ENCODE assay signal across 22 mouse cellular contexts in the genomic region with DNA sequence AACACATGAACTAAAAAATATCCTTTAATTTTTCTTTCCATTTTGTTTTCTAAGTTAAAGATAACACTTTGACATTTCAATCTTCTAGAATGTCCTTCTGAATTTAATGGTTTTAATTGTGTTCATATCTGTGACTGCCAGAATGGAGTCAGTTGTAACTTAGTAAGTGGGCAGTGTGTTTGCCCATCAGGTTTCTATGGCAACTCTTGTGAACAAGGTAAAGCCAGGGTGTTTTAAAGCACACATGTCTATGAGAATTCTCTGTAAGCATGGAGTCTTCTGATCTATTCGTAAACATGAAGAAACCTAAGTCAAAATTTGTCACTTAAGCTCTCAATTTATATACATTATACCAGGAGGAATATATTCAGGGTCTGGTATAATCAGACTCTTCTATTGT.
A peak's percentile ranks its signal among the peaks of the same experiment; 100 is the strongest.
DNase-seq lines count a peak whose midpoint lies in the region; ATAC-seq and TF ChIP-seq lines count a peak whose summit lies in the region.
"Had no signal": no experiment of that assay in that cellular context is flagged by ENCODE, and none has a peak within 500 bp of the region (broad histone marks: within the 10 kb centered on the region; RNA-seq: fewer than 3 reads in every experiment).

No protein-coding gene starts in this region.

- no peak overlapping the region for H3K4me2 ChIP-seq in midbrain, embryonic 14.5 days (ENCODE audit: low read length)
- no peak overlapping the region for H3K4me2 ChIP-seq in midbrain, embryonic 11.5 days
- no peak overlapping the region for H3K4me2 ChIP-seq in midbrain, embryonic 16.5 days (ENCODE audit: low read length)
- H3K4me2 ChIP-seq in midbrain, embryonic 13.5 days (replicated peaks): no peak overlapping the region
- no peak overlapping the region for H3K4me2 ChIP-seq in midbrain, postnatal 0 days (ENCODE audit: low read depth, low read length, poor library complexity, severe bottlenecking)
- no peak overlapping the region for H3K4me2 ChIP-seq in forebrain, embryonic 13.5 days
- H3K4me2 ChIP-seq: embryonic facial prominence, embryonic 13.5 days; embryonic facial prominence, embryonic 15.5 days; forebrain, embryonic 12.5 days; forebrain, embryonic 15.5 days had no signal

- H3K4me1 ChIP-seq in midbrain, embryonic 14.5 days (ENCODE audit: control insufficient read depth, insufficient read depth, low read length): no peaks in the 10 kb centered on the region
- H3K4me1 ChIP-seq in midbrain, embryonic 11.5 days (ENCODE audit: control insufficient read depth, insufficient read depth, low read length): no peaks in the 10 kb centered on the region
- H3K4me1 ChIP-seq in midbrain, embryonic 16.5 days (ENCODE audit: control insufficient read depth, insufficient read depth, low read length): no peaks in the 10 kb centered on the region
- H3K4me1 ChIP-seq in midbrain, embryonic 13.5 days (replicated peaks): no peaks in the 10 kb centered on the region
- H3K4me1 ChIP-seq in midbrain, postnatal 0 days (ENCODE audit: insufficient read depth, low read length): no peaks in the 10 kb centered on the region
- H3K4me1 ChIP-seq in forebrain, embryonic 13.5 days: no peaks in the 10 kb centered on the region
- H3K4me1 ChIP-seq: embryonic facial prominence, embryonic 13.5 days; embryonic facial prominence, embryonic 15.5 days; forebrain, embryonic 10.5 days; forebrain, embryonic 12.5 days; forebrain, embryonic 15.5 days had no signal

- peak; percentile 23 for DNase-seq in midbrain, embryonic 14.5 days
- no peak for DNase-seq in midbrain, embryonic 11.5 days (ENCODE audit: low spot score, missing footprints)
- DNase-seq in midbrain, postnatal 0 days (ENCODE audit: low spot score): peak; percentile 3
- DNase-seq: adrenal gland, adult 2 months; adrenal gland, postnatal 10 days; adrenal gland, postnatal 25 days; cerebellum, adult 11-12 months; cerebellum, adult 2 months; cerebellum, adult 9-10 months; cerebellum, postnatal 14 days; cerebellum, postnatal 36 days; embryo, embryonic 11 days; forebrain, postnatal 0 days had no signal

- ATAC-seq in midbrain, embryonic 14.5 days (ENCODE audit: low FRiP score, low TSS enrichment): no peak
- no peak for ATAC-seq in midbrain, embryonic 11.5 days (ENCODE audit: low FRiP score)
- peak; percentile 71; the same call in 1 of the 2 replicates for ATAC-seq in midbrain, embryonic 16.5 days
- no peak for ATAC-seq in midbrain, embryonic 13.5 days
- ATAC-seq in midbrain, postnatal 0 days (ENCODE audit: low FRiP score): no peak
- no peak for ATAC-seq in forebrain, embryonic 13.5 days
- ATAC-seq: forebrain, embryonic 15.5 days; forebrain, postnatal 0 days had no signal

- H3K27ac ChIP-seq in midbrain, embryonic 14.5 days (replicated peaks; ENCODE audit: low read depth, low read length): no peak overlapping the region
- no peak overlapping the region for H3K27ac ChIP-seq in midbrain, embryonic 11.5 days (ENCODE audit: low read depth, low read length)
- H3K27ac ChIP-seq in midbrain, embryonic 16.5 days (ENCODE audit: low read length): no peak overlapping the region
- no peak overlapping the region for H3K27ac ChIP-seq in midbrain, embryonic 13.5 days
- no peak overlapping the region for H3K27ac ChIP-seq in midbrain, postnatal 0 days (ENCODE audit: low read depth, low read length)
- no peak overlapping the region for H3K27ac ChIP-seq in forebrain, embryonic 13.5 days
- H3K27ac ChIP-seq: embryonic facial prominence, embryonic 13.5 days; embryonic facial prominence, embryonic 15.5 days; forebrain, embryonic 10.5 days; forebrain, embryonic 12.5 days; forebrain, embryonic 15.5 days had no signal

- no peaks in the 10 kb centered on the region for H3K27me3 ChIP-seq in midbrain, embryonic 14.5 days (ENCODE audit: control insufficient read depth, insufficient read depth, low read length)
- no peaks in the 10 kb centered on the region for H3K27me3 ChIP-seq in midbrain, embryonic 11.5 days (ENCODE audit: control insufficient read depth, insufficient read depth, low read length)
- no peaks in the 10 kb centered on the region for H3K27me3 ChIP-seq in midbrain, embryonic 16.5 days (ENCODE audit: control insufficient read depth, insufficient read depth, low read depth, low read length)
- H3K27me3 ChIP-seq in midbrain, embryonic 13.5 days: no peaks in the 10 kb centered on the region
- H3K27me3 ChIP-seq in midbrain, postnatal 0 days (ENCODE audit: insufficient read depth, low read length): no peaks in the 10 kb centered on the region
- H3K27me3 ChIP-seq in forebrain, embryonic 13.5 days: no peaks in the 10 kb centered on the region
- H3K27me3 ChIP-seq: embryonic facial prominence, embryonic 13.5 days; embryonic facial prominence, embryonic 15.5 days; forebrain, embryonic 12.5 days; forebrain, embryonic 15.5 days had no signal

- no peak overlapping the region for H3K9ac ChIP-seq in midbrain, embryonic 14.5 days (replicated peaks; ENCODE audit: low read length)
- no peak overlapping the region for H3K9ac ChIP-seq in midbrain, embryonic 11.5 days (ENCODE audit: low read length)
- no peak overlapping the region for H3K9ac ChIP-seq in midbrain, embryonic 16.5 days (ENCODE audit: low read depth, low read length)
- H3K9ac ChIP-seq in midbrain, embryonic 13.5 days (replicated peaks): no peak overlapping the region
- H3K9ac ChIP-seq in midbrain, postnatal 0 days (replicated peaks; ENCODE audit: low read length, poor library complexity, severe bottlenecking): no peak overlapping the region
- H3K9ac ChIP-seq in forebrain, embryonic 13.5 days: no peak overlapping the region
- H3K9ac ChIP-seq: embryonic facial prominence, embryonic 13.5 days; embryonic facial prominence, embryonic 15.5 days; forebrain, embryonic 12.5 days; forebrain, embryonic 15.5 days; forebrain, postnatal 0 days had no signal

- no peaks in the 10 kb centered on the region for H3K36me3 ChIP-seq in midbrain, embryonic 14.5 days (ENCODE audit: control insufficient read depth, insufficient read depth, low read length)
- H3K36me3 ChIP-seq in midbrain, embryonic 11.5 days (ENCODE audit: control insufficient read depth, insufficient read depth, low read length): no peaks in the 10 kb centered on the region
- no peaks in the 10 kb centered on the region for H3K36me3 ChIP-seq in midbrain, embryonic 16.5 days (ENCODE audit: control insufficient read depth, insufficient read depth, low read length)
- H3K36me3 ChIP-seq in midbrain, embryonic 13.5 days: no peaks in the 10 kb centered on the region
- H3K36me3 ChIP-seq in midbrain, postnatal 0 days (ENCODE audit: insufficient read depth, low read length): no peaks in the 10 kb centered on the region
- no peaks in the 10 kb centered on the region for H3K36me3 ChIP-seq in forebrain, embryonic 13.5 days (ENCODE audit: poor library complexity, severe bottlenecking)
- H3K36me3 ChIP-seq: embryonic facial prominence, embryonic 13.5 days; embryonic facial prominence, embryonic 15.5 days; forebrain, embryonic 10.5 days; forebrain, embryonic 12.5 days; forebrain, embryonic 15.5 days had no signal

- no peak for TF ChIP-seq CTCF in midbrain, postnatal 0 days (IDR thresholded peaks at IDR 0.05)

- H3K4me3 ChIP-seq in midbrain, embryonic 14.5 days (replicated peaks; ENCODE audit: low read depth, low read length): no peak overlapping the region
- no peak overlapping the region for H3K4me3 ChIP-seq in midbrain, embryonic 11.5 days (ENCODE audit: low read depth, low read length)
- H3K4me3 ChIP-seq in midbrain, embryonic 16.5 days (ENCODE audit: low read depth, low read length): no peak overlapping the region
- no peak overlapping the region for H3K4me3 ChIP-seq in midbrain, embryonic 13.5 days (replicated peaks)
- no peak overlapping the region for H3K4me3 ChIP-seq in midbrain, postnatal 0 days (ENCODE audit: low read depth, low read length)
- no peak overlapping the region for H3K4me3 ChIP-seq in forebrain, embryonic 13.5 days
- H3K4me3 ChIP-seq: embryonic facial prominence, embryonic 13.5 days; embryonic facial prominence, embryonic 15.5 days; erythroblast, embryonic 14.5 days; forebrain, embryonic 10.5 days; forebrain, embryonic 12.5 days; forebrain, embryonic 15.5 days had no signal

- no peaks in the 10 kb centered on the region for H3K9me3 ChIP-seq in midbrain, embryonic 14.5 days (ENCODE audit: control insufficient read depth, low read length)
- H3K9me3 ChIP-seq in midbrain, embryonic 11.5 days (ENCODE audit: control insufficient read depth, low read length): no peaks in the 10 kb centered on the region
- no peaks in the 10 kb centered on the region for H3K9me3 ChIP-seq in midbrain, embryonic 16.5 days (replicated peaks; ENCODE audit: control insufficient read depth, low read length, poor library complexity, severe bottlenecking)
- H3K9me3 ChIP-seq in midbrain, embryonic 13.5 days: no peaks in the 10 kb centered on the region
- no peaks in the 10 kb centered on the region for H3K9me3 ChIP-seq in midbrain, postnatal 0 days (ENCODE audit: low read length)
- no peaks in the 10 kb centered on the region for H3K9me3 ChIP-seq in forebrain, embryonic 13.5 days (replicated peaks)
- H3K9me3 ChIP-seq: embryonic facial prominence, embryonic 13.5 days; embryonic facial prominence, embryonic 15.5 days; forebrain, embryonic 10.5 days; forebrain, embryonic 12.5 days; forebrain, embryonic 15.5 days had no signal

- 75% methylated on average over 1 of the region's 1 CpGs for WGBS in midbrain, embryonic 14.5 days
- WGBS in midbrain, embryonic 11.5 days: 93% methylated on average over 1 of the region's 1 CpGs
- 75% methylated on average over 1 of the region's 1 CpGs for WGBS in midbrain, embryonic 16.5 days
- 81% methylated on average over 1 of the region's 1 CpGs for WGBS in midbrain, embryonic 13.5 days
- 50% methylated on average over 1 of the region's 1 CpGs for WGBS in midbrain, postnatal 0 days
- 94% methylated on average over 1 of the region's 1 CpGs for WGBS in forebrain, embryonic 13.5 days
